Mouse (Mus musculus) large intestine, adult 2 months (tissue): ENCODE measurements around the gene Gsdme. TPM values are rescaled to one million over a fixed set of nuclear protein-coding genes. Genes with fewer than 3 reads are reported as not detected.

Source experiments
- DNase-seq: peaks from one replicate; pipeline ENCODE4 v3.0.0-alpha.2; 2012; ENCODE audit warnings: low read depth, low spot score
- WGBS: fragments of 180-500 bp; shearing (Covaris S2); methylation state at CpG from one replicate; pipeline ENCODE4 v1.1.7; 2018; 5-methylcytosine and 5-hydroxymethylcytosine counted together
- polyA plus RNA-seq: library from polyadenylated mRNA; depleted of rRNA; stranded (reverse); fragments of >200 nt; gene quantifications from 2 replicates; pipeline ENCODE4 v1.2.3, GENCODE M21; 2012

The Gsdme gene
- polyA plus RNA-seq, 1 experiment: 68.5 TPM

- no peak for DNase-seq
- 93% methylated on average over 4 of the region's 4 CpGs for WGBS
Measured at GRCm38 (mm10) chr6:50247791-50248190, 15.9 kb downstream of the Gsdme start.

- DNase-seq: no peak
- 70% methylated on average over 2 of the region's 2 CpGs for WGBS
Measured at GRCm38 (mm10) chr6:50247356-50247755, 16.3 kb downstream of the Gsdme start.

GRCm38 (mm10) chr6:50244967-50245366 lies 18.7 kb downstream of the Gsdme start:
- WGBS: 89% methylated on average over 4 of the region's 4 CpGs
- no peak for DNase-seq

DNA sequence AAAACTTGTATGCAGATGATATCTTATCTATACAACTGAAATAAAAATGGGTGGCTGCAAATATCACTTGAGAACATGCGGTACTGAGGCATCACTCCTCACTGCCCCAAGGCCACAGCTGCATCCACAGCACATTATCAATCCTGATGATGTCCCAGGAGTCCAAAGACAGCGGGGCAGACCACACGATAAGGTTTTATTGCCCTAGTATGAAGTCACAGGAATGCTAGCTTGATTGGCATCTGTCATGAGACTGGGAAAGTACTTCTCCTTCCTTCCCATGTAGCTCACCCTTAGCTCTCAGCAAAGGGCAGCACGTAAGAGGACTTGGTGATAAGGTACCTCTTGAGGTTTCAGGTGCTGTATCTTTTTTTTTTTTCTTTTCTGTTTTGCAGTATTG lies 19.5 kb downstream of the Gsdme start:
- DNase-seq: no peak
- 46% methylated on average over 4 of the region's 4 CpGs for WGBS

GRCm38 (mm10) chr6:50240437-50240836 lies 23.2 kb downstream of the Gsdme start:
- DNase-seq: no peak
- WGBS: 88% methylated on average over 5 of the region's 5 CpGs

- no peak for DNase-seq
- 88% methylated on average over 2 of the region's 2 CpGs for WGBS
Measured at GRCm38 (mm10) chr6:50239902-50240301, 23.8 kb downstream of the Gsdme start.

GRCm38 (mm10) chr6:50237963-50238362 lies 25.7 kb downstream of the Gsdme start:
- DNase-seq: no peak
- WGBS: 83% methylated on average over 2 of the region's 2 CpGs

DNA sequence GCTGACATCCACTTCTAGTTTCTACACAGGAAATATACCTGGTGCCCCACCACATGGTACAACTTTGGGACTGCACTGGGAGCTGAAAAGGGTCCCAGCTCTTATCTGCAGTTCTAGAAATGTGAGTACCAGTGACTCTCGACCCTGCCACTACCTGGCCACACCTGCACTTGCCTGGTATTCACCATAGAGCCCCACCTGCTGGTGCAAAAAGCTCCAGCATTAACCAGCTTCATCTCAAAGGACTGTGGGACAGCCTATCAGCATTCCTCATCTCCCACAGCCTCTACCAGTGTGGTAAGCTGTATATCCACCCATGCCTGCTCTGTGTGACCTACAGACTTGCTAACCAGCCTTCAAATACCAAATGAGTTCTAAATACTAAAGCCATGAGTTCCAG lies 30.7 kb downstream of the Gsdme start:
- DNase-seq: no peak
- 20% methylated on average over 1 of the region's 1 CpGs for WGBS

GRCm38 (mm10) chr6:50231288-50231687 lies 32.4 kb downstream of the Gsdme start:
- WGBS: 94% methylated on average over 5 of the region's 5 CpGs
- DNase-seq: no peak

DNA sequence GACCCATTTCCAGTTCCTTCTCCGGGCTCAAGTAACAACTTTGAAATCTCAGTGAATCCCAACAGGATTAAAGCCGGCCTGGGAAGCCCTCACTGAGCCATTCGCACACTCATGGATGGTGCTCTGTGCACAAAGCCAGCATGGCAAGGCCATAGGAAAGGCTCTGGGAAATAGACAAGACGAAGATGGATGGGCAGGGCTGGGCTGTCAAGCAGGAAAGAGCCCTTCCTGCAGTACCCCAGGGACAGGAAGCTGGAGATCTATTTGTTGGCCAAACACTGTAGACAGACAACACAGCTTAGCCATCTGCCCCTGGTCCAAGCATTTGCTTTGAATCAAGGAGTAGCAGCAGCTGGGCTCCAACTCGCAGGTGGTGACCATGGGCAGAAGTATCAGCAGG lies 35.5 kb downstream of the Gsdme start:
- DNase-seq: no peak
- WGBS: 78% methylated on average over 5 of the region's 5 CpGs

- no peak for DNase-seq
- WGBS: 67% methylated on average over 5 of the region's 5 CpGs
Measured at GRCm38 (mm10) chr6:50225232-50225631, 38.4 kb downstream of the Gsdme start.

- DNase-seq: no peak
- WGBS: 89% methylated on average over 4 of the region's 4 CpGs
Measured at GRCm38 (mm10) chr6:50223606-50224005, 40.1 kb downstream of the Gsdme start.

GRCm38 (mm10) chr6:50222986-50223385 lies 40.7 kb downstream of the Gsdme start:
- WGBS: 81% methylated on average over 5 of the region's 5 CpGs
- DNase-seq: no peak

DNA sequence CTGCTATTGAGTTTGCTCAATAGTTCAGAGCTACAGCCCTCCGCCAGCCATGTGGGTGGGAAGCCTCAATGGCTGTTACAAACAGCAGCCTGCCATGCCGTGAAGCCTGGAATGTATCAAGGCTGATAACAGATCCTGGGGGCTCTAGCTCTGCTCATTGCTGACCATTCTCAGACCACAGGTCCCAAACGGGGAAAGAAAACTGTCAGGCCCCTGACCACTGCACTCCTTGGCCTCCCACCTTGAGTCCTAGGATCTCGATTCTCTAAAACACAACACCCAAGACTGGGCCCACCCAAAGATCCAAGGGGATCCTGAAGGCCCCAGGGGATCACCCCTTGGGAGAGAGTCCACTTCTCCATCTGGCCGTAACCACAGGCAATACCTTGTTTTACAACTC lies 41.3 kb downstream of the Gsdme start:
- DNase-seq: no peak
- 85% methylated on average over 5 of the region's 5 CpGs for WGBS

DNA sequence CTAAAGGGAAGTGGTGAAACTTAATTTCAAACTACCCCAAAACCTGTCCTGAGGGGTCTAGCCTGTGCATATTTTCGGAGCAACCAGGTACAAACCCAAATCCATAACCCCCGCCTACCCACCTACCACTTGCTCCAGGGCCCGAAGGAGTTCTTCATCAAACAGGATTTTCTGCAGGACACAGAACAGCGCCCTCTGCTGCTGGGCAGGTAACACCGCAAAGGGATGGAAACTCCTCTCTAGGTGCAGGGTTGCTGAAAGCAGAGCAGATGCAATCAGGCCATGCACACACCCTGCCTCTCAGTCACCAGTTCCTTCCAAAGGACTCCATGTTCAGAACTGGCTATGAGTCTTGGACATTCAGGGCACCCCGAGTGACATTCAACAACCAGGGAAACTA lies 42.8 kb downstream of the Gsdme start:
- no peak for DNase-seq

GRCm38 (mm10) chr6:50219066-50219465 lies 44.6 kb downstream of the Gsdme start:
- 84% methylated on average over 6 of the region's 6 CpGs for WGBS
- DNase-seq: no peak

More for the DNA sequence above, 42.8 kb downstream of the Gsdme start:
- 52% methylated on average over 6 of the region's 6 CpGs for WGBS

DNA sequence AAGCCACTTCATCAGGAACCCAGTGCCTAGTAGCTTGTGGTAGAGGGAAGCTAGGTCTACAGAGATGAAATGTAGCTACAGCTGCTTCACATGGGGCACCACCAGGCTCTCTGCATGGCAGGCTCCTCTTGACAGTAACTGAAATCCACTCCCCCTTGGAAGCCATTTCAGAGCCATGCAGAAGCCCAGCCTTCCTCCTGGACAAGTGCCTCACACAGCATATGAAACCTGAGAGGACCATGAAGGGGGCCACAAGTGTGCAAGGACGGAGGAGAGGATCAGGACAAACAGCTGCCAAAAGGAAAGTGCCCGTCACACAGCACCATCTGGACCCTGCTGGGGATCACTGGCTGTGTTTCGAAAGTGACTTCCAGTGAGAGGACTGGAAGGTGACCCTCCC lies 45.0 kb downstream of the Gsdme start:
- no peak for DNase-seq
- WGBS: 83% methylated on average over 3 of the region's 3 CpGs

GRCm38 (mm10) chr6:50215986-50216385 lies 47.7 kb downstream of the Gsdme start:
- no peak for DNase-seq
- 89% methylated on average over 4 of the region's 4 CpGs for WGBS

GRCm38 (mm10) chr6:50215373-50215745 lies 48.3 kb downstream of the Gsdme start:
- DNase-seq: no peak
- 76% methylated on average over 2 of the region's 2 CpGs for WGBS

DNA sequence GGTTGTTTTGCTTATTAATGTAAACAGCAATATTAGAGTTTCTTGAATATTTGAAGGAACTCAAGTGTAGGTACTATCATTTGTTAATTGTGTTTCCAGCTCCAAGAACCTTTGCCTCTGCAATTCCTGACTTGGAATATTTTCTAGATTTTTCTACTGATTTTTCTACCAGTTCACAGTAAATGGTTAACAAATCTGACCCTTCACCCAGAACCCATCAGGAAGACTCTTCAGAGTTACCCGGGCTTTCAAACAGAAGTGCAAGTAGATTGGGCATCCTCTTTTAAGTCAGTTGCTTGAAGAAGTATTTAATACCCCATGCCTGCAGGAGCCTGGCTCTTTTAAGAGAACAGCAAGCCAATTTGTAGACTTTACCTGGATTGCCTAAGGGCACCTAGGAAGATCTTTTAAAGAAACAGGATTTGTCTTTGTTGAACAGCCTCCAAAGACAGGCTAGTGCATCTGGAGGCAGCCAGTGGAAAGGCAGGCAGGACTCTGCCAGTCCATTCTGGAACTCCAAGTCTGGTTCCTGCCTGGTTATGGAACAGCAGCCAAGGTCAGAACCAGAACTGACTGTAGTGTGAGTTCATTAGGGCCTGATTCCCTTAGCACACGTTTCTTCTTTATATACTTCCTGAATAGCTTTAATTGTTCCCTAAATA lies 48.8 kb downstream of the Gsdme start:
- WGBS: 21% methylated on average over 2 of the region's 2 CpGs
- no peak for DNase-seq

DNA sequence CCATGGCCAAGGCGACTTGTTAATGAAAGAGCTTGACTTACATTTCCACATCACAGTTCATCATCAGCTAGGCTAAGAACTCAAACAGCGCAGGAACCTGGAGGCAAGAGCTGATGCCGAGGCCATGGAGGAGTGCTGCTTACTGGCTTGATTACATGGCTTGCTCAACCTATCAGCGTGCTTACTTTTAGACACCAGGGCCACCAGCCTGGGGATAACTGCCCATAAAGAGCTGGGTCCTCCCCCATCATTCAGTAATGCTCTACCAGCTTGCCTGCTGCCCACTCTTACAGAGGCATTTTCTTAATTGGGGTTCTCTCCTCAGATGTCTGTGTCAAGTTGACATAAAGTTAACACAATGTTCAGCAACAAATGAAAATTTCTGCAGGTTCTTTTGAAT lies 58.6 kb downstream of the Gsdme start:
- no peak for DNase-seq
- WGBS: 89% methylated on average over 4 of the region's 4 CpGs

- no peak for DNase-seq
- 94% methylated on average over 4 of the region's 4 CpGs for WGBS
Measured at GRCm38 (mm10) chr6:50204356-50204755, 59.3 kb downstream of the Gsdme start.
